Mouse (Mus musculus) embryonic stem cell, embryonic (primary cell): ENCODE measurements around the gene Cog5.

Experiments
- CTCF ChIA-PET, 4 experiments: fragments of 300-600 bp in 2 of 4; fragments of 350-600 bp in 2 of 4; sonication (Branson Sonifier 250); formaldehyde crosslinking; loops; one replicate each; lab custom pipeline; 2022; ENCODE audit warnings: inconsistent platforms in 2 of 4; lab: Charles Lee
- POLR2A ChIA-PET, 4 experiments: fragments of 300-600 bp in 2 of 4; fragments of 350-600 bp in 2 of 4; sonication (Branson Sonifier 250); formaldehyde crosslinking; loops; one replicate each; lab custom pipeline; 2022; ENCODE audit warnings: antibody characterized with exemption in 4 of 4, inconsistent platforms in 1 of 4; lab: Charles Lee

Cog5 gene

DNA sequence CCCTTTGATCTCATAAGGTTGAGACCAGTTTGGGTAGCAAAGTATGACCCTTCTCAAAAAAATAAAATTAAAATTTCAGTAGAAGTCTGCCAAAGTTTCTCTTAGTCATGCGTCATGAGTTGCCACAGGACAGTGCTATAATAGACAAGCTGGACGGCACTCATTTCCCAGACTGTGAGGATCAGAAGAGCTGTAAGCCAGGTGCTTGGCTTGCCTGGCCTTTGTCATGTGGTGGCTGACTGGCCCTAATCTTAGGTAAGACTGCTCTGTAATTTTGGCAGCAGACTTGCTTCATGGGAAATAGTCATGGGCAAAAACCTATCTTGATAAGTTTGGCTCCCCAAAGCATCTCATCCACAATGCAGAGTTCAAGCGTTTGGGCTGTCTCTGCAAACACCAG is 191.4 kb downstream of the Cog5 start:
- CTCF ChIA-PET, result no interaction called here
- POLR2A ChIA-PET, result interaction anchor here in 2 of 4 experiments (0.7 to 9.9 kb wide), 5 partner anchors 8 to 104 kb away, joined by 3 to 83 read pairs (median 4); partner anchors contain the start of gene Hbp1 (in 1 of the 2)

DNA sequence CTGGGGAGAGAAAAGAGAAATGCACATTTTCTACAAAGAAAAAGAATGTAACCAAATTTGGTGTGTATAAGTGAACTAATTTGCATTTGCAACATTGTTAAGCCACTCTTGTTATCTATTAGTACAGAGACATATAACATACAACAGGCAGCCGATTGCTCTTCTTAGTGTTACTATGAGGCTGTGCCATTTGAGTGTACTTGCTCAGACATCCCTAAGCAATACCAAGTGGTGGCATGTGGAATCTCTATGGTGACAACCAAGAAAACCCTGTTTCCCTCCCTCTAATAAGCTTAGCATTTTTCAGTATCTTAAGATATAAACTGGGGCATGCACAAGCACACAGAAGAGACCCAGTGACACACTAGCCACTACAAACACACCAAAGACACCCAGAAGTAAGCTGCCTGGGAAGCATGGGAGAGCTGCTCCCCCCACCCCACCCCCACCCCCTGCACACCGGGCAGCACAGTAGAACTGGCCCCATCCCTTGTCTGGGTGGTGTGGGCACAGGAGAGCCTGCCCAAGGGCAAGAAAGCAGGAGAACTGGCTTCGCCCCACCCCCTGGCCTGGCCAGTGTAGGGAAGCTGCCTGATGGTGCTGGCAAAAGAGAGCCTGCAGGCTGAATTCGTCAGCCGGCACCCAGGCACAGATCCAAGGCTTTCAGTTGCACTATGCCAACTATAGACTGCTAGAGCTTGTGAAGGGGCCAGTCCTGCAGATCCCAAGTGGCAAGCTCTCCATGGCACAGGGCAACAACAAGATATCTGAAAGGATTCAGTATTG is 194.2 kb downstream of the Cog5 start:
- ChIA-PET CTCF (no interaction called here), POLR2A (interaction anchor here in 3 of 4 experiments (0.5 to 9.9 kb wide), 8 partner anchors 12 to 282 kb away, joined by 3 to 83 read pairs (median 6); no protein-coding TSS in a partner anchor)

DNA sequence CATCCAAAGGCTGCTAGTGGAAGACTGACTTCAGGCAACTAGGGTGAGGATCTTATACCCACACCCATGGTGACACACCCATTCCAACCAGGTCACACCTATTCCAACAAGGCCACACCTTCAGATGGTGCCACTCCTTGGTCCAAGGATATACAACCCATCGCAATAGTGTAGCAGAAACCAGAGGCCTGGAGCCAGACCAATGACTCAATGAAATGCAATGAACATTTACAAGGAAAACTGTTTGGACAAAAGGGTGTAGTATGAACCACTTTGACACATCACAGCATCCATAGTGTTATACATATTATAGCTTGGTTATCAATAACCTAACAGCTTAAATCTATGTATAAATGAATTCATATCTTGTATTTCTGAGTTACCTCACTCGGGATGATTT is 194.9 kb downstream of the Cog5 start:
- CTCF ChIA-PET, result interaction anchor here in 1 of 4 experiments (0.5 kb wide), 1 partner anchor 393 kb away, joined by 11 read pairs; no protein-coding TSS in a partner anchor
- POLR2A ChIA-PET, result interaction anchor here in 3 of 4 experiments (0.6 to 9.9 kb wide), 10 partner anchors 10 to 283 kb away, joined by 3 to 83 read pairs (median 6); no protein-coding TSS in a partner anchor

DNA sequence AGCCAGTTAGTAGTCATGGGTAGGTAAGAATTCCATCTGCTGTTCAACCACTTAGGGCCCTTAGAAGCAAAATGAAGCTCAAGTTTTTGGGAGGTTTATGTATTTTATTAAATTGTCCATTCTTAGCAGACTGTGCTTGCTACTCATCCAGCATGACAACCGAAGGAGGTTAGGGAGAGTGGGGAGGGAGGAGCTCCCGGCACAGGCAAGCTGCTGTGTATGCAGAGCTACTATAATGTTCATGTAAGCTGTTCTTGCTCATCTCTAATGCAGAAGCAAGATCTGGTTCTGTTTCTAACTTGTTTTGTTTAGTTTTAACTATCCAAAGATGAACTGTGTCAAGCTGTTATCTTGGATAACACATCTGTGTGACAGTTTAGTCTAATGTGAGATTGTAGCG is 199.4 kb downstream of the Cog5 start:
- CTCF ChIA-PET, result interaction anchor here in 1 of 4 experiments (0.7 kb wide), 1 partner anchor 73 kb away, joined by 3 read pairs; no protein-coding TSS in a partner anchor
- POLR2A ChIA-PET, result interaction anchor here in 1 of 4 experiments (1.0 to 9.9 kb wide), 5 partner anchors 8 to 96 kb away, joined by 4 to 83 read pairs (median 4); no protein-coding TSS in a partner anchor

DNA sequence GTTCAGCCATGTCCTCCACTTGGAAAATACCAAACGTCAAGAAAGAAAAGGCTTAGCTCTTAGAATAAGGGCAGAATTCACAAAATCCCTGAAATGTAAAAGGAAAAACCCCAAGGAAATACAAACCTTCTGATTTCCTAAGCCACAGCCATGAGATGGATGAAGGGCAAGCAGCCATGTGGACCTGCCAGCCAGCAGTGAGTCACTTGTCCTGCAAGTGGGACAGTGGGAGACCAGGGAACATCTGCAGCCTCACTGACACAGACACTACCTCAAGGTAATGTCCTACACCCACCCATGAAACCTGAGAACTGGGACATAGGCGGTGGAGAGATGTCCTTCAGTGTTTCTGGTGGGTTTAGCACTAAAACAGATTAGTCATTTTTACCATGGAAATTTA is 200.1 kb downstream of the Cog5 start:
- CTCF ChIA-PET, result no interaction called here
- POLR2A ChIA-PET, result interaction anchor here in 1 of 4 experiments (1.0 to 9.9 kb wide), 4 partner anchors 9 to 25 kb away, joined by 4 to 83 read pairs (median 4); no protein-coding TSS in a partner anchor

DNA sequence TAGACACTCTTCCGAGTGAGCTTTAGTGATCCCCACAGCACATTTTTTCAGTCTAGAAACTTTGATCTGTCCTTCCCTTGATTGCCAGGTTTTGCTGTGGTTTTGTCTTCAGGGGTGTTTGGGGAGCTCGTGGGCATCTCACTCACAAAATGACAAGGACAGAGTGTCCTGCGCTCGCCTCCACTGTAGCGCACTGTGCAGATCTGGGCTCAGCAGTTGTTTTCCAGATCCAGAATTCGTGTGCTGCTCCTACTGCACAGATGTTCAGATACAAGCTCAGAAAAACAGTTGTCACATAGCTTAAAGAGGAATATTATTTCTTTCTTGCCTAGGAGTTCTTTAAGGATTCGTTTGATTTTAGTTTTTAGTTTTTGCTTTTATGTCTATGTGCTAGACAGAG is 203.1 kb downstream of the Cog5 start:
- CTCF ChIA-PET, result no interaction called here
- POLR2A ChIA-PET, result interaction anchor here in 1 of 4 experiments (1.0 to 2.2 kb wide), 4 partner anchors 11 to 43 kb away, joined by 4 to 8 read pairs (median 5); no protein-coding TSS in a partner anchor

DNA sequence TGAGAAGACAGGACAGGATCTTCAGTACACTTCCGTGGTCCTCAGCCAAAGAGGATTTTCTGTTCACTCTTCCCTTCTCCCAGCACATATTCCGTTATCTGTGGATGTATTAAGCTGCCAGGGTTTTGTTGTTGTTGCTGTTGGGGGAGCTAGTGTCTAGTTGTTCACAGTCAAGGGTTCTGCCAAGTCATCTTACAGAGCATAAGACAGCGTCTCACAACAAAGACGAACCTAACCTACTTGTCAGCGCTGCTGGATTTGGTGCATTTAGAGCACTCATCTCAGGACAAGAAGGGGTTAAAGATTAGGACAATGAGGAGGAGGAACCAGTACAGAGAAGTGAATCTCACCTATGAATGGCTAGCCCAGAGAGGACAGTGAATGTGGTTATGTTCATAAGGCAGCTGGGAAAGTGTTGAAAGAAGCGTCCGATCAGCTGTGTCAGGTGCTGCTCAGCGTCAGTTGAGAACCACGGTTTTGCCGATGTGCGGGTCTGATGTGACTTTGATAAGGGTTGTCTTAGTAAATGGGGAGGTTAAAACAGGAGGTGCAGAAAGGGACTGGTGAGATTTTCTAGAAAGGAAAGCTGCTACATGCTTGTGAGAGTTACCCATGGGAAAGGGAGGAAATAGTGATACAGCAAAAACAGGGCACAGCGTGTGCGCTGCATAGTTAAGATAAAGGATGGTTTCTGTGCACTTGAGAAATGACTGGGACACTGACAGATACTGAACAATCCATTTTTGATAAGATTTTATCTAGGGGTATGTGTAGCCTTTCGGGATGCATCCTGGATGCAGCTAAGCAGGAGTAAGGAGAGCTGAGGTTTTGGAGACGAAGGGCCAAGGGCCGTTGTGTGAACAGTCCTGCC is 208.2 kb downstream of the Cog5 start:
- ChIA-PET POLR2A (interaction anchor here in 2 of 4 experiments (0.5 to 2.6 kb wide), 6 partner anchors 12 to 63 kb away, joined by 3 to 11 read pairs (median 4); no protein-coding TSS in a partner anchor), CTCF (no interaction called here)

DNA sequence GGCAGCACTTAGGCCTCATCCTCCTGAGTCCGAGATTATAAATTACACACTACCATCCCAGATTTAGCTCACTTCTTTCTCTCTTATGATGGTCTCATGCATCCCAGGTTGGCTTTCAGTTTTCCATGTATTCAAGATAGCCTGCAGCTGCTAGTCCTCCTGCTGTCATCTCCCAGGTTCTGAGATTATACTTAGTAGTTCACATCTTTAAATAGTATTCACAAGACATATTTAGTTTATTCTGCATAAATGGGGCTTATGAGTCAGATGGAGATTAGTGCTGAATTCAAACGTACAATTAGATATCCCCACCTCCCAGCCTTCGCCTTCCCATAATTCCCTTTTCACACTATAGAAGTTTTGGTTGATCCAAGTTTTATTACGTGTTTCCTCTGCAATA is 222.1 kb downstream of the Cog5 start:
- POLR2A ChIA-PET, result interaction anchor here in 2 of 4 experiments (0.6 to 2.0 kb wide), 4 partner anchors 9 to 46 kb away, joined by 3 to 6 read pairs (median 4); no protein-coding TSS in a partner anchor
- CTCF ChIA-PET, result no interaction called here

DNA sequence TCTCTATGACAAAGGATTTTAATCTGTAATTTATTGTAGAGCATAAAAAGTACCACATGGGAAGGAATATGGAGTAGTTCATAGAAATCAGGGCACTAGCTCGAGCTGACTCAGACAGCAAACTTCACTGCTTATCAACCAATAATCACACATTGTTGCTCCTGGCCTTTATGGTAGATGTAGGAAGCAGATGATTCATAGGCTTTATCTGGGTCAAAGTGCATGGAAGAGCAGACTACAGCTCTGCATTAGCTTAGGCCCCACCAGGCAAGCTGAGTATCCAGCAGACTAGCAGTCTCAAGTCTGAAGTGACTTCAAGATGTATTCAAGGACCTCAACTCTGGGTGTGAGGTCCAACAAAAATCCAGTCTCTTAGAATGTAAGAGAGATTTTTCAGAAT is 228.1 kb downstream of the Cog5 start:
- CTCF ChIA-PET, result no interaction called here
- POLR2A ChIA-PET, result no interaction called here

DNA sequence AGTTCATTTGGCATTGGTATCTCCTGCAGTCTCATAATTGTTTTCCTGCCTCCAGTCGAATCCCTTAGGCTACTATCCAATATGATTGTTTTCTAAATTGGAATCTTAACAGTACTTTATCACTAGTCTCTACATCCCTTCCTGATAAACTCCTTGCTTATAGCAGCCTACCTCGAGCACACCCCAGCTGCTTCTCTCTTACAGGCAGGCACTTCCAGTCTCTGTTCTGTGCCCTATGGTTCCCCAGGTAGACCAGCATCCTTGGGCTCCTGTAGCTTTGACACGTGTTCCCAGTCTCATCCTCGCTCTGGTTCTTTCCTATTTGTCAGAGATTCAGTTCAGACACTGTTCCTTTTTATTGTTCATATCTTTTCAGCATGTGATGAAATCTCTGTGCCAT is 229.7 kb downstream of the Cog5 start:
- ChIA-PET CTCF (interaction anchor here in 1 of 4 experiments (0.6 kb wide), 1 partner anchor 426 kb away, joined by 3 read pairs; no protein-coding TSS in a partner anchor), POLR2A (no interaction called here)

DNA sequence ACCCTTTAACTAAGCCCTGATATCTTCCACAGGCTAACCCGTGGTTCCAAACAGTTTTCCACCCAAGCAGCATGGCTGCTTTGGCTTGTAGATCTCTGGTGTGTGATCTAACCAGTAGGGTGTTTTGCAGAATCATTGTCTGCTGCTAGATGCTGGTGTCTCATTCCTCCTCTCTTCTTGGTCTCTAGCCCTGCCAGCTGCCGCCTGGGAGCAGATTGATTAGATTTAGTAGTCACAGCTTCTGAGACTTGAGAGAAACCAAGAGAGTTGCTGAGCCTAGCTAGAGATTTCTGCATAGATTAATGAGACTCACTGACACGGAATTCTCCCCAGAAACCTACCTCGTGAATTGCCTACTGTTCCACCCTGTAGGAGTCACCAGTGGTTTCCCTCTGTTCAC is 230.4 kb downstream of the Cog5 start:
- ChIA-PET CTCF (no interaction called here), POLR2A (interaction anchor here in 2 of 4 experiments (1.4 to 1.6 kb wide), 2 partner anchors 14 to 40 kb away, joined by 3 read pairs; no protein-coding TSS in a partner anchor)

DNA sequence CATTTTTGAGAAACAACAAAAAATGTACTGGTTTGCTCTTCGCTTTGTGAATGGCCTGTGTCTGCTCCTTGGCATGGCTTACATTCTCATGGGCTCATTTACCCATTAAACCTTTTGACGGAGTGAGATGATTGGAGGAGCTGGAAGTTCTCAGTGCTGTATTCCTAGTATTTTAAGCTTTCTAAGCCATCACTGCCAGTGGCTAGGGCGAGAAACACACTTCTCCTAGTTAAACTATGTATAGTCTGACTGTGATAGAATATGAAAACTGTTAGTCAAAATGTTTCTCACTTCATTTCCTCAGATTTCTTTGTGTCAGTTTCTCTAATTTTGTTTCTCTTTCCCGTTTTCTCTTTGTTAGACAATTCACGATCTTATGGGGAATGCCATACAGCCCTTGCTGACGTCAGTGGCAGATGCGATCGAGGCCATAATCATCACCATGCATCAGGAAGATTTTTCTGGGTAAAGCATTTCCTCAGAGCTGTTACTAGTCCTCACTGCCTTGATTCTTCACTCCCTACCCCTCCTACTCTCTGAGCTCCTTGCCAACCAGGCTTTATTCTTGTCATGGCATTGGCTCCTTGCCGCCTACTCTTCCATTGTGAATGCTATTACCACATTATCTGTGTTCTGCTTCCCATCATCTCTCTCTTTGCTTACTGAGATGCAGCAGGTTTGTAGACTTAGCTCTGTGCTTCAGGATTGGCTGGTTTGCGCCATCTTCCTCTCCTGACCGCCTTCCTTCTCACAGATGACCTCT is 231.4 kb downstream of the Cog5 start:
- CTCF ChIA-PET, result interaction anchor here in 1 of 4 experiments (0.6 kb wide), 1 partner anchor 927 kb away, joined by 5 read pairs; no protein-coding TSS in a partner anchor
- POLR2A ChIA-PET, result interaction anchor here in 3 of 4 experiments (0.6 to 1.6 kb wide), 3 partner anchors 13 to 50 kb away, joined by 3 read pairs; no protein-coding TSS in a partner anchor

DNA sequence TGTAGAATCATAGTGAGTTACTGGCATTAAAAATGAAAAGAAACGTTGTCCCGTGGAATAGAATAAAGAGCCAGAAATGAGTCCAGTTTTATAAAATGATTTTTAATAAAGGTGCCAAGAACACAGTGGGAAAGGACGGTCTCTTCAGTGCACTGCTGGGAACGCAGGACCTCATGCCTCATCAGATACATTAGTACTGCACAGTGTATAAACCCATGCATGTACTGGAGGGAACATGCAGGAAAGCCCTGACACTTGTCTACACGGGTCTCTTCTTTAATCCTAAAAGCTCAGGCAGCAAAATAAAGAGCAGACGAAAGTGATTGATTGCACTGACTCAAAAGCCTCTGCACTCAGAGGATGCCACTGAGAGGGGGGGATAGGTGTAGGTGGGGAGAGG is 236.0 kb downstream of the Cog5 start:
- POLR2A ChIA-PET, result interaction anchor here in 2 of 4 experiments (0.5 to 0.6 kb wide), 2 partner anchors 25 to 284 kb away, joined by 3 read pairs; no protein-coding TSS in a partner anchor
- CTCF ChIA-PET, result no interaction called here

DNA sequence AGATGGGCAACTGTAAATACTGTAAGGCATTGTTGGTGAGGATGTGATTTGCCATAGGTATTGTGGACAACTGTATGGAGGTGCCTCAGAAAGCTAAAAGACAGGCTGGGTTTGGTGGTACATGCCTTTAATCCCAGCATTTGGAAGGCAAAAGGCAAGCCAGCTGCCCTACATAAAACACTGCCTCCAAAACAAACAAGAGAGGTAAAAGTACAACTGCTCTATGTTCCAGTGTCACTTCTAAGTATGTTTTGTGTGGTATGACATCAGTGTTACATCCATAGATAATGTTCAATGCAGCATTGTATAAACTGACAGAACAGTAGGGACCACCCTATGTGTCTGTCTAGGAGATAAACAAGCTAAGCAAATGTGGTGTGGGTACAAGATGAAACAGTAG is 237.4 kb downstream of the Cog5 start:
- ChIA-PET POLR2A (interaction anchor here in 3 of 4 experiments (0.6 to 1.9 kb wide), 5 partner anchors 55 to 373 kb away, joined by 3 to 6 read pairs (median 4); partner anchors contain the start of gene Hbp1 (in 1 of the 3)), CTCF (interaction anchor here in 1 of 4 experiments (1.4 kb wide), 1 partner anchor 35 kb away, joined by 3 read pairs; no protein-coding TSS in a partner anchor)

DNA sequence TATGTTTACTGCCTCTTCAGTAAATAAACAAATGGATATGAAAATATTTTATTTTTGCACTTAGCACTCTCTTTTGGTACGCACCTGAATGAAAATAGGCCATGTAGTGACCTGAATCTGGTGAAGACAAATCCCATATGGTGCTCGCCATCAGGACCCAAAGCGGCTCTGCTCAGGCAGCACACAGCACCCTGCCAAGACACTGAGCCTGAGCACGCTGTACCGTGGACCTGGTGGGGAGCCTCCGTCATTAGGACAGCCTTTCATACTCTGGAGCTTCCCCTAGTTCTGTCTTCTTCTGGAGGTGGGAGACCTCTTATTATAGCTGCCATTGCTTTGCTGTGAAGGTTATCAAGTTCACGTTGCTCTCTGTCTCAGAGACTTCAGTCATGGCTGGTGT is 238.1 kb downstream of the Cog5 start:
- ChIA-PET POLR2A (interaction anchor here in 1 of 4 experiments (1.4 to 2.0 kb wide), 3 partner anchors 12 to 58 kb away, joined by 4 to 5 read pairs (median 4); partner anchors contain the start of gene Hbp1), CTCF (interaction anchor here in 1 of 4 experiments (1.4 kb wide), 1 partner anchor 34 kb away, joined by 3 read pairs; no protein-coding TSS in a partner anchor)

DNA sequence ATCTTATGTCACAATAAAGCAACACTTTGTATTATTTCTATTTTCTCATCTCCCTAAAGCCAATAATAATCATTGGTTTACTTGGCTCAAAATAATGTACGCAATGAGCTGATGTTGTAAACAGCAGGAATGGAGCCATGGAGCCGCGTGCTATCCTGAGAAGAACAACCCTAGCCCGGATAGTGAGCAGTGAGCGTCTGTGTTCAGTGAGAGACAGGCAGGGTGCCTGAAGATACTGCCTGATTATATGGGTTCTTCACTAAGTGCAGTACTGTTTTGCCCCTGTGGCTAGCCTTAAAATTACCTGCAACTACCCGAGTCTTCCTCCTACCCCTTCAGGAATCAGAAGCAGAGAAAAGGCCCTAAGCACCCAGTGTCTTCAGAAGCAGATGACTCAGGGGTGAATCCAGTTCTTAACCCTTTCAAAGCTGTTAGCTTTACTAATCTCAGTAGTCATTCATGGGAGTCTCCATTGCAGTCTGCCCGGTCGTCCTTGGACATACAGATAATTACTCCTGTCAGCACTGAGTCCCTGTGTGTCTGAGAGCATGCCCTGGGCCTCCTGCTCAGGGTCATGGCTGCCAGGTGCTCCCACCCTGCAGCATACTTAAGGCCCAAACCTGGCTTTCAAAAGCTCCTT is 240.5 kb downstream of the Cog5 start:
- ChIA-PET POLR2A (interaction anchor here in 2 of 4 experiments (0.7 to 4.0 kb wide), 4 partner anchors 19 to 59 kb away, joined by 3 to 17 read pairs (median 5); partner anchors contain the start of gene Hbp1 (in 1 of the 2)), CTCF (no interaction called here)

DNA sequence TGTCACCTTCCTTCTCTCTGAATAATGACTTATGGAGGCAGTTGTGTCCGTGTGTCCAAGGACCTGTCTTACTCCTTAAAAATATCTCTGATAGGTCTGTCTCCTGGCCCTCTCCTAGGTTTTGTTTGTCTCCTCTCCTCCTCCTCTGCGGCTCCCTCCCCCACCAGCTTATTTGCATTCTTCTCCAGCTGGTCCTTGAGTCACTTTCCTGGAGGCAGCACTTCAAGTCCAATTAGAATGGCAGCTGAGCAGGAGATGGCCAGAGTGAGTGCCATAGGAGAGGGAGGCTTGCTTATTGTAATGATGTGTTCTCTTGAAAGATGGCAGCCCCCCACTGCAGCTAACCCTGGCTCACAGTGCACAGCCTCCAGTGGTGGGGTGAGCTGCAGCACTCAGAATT is 241.2 kb downstream of the Cog5 start:
- POLR2A ChIA-PET, result interaction anchor here in 2 of 4 experiments (0.7 to 4.0 kb wide), 6 partner anchors 10 to 60 kb away, joined by 3 to 17 read pairs (median 4); partner anchors contain the start of gene Hbp1 (in 2 of the 2)
- CTCF ChIA-PET, result no interaction called here
